Mouse (Mus musculus): ENCODE results near the gene Gps2. TPM values are rescaled to one million over a fixed set of nuclear protein-coding genes. Genes with fewer than 3 reads are reported as not detected.

Gps2 gene
- polyA plus RNA-seq, 1 experiment from 2014 or later: 68.1 TPM

DNA sequence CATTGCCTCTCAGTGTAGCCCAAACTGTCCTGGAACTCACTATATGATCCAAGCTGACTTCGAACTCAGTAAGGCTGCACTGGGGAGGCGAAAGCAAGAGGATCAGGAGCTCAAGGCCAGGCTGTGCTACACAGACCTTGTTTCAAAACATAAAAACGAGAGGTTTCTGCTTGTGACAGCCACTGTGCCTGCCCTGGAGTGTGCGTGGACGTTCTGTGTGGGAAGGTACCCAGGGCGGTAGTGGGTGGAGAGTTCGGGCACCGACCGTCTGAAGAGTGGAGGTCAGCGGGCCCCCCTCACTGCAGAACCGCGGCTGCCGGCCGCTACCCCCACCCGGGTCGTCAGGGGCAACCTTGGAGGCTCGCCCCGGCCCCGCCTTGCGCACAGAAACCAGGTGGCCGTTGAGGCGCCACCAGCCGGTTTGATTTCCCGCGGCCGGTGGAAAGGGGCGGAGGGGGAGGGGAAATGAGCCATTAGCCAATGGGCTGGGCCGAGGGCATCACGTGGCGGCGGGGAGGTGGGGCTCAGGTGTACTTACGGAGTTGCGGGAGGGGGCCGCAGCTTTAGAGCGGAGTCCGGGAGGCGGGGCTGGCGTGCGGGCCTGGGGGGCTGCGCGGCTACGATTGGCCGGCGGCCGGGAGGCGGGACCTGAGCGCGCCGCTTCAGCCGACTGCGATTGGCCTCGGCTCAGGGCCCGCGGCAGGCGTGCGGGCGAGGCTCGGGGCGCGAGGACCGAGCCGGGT lies 21.6 kb downstream of the Gps2 start, which contains the start of gene Ybx2:
Gene Ybx2, plus strand, starts transcription at position 660 of the 743 bp plus-strand sequence.
- peak within 1 kb of the TSS; percentile 54 for H3K4me3 ChIP-seq (replicated peaks)
- peak within 1 kb of the TSS; percentile 100 for H3K4me2 ChIP-seq (replicated peaks)
- peaks cover 37% of the 10 kb centered on the region for H3K4me1 ChIP-seq (replicated peaks)
- no peaks in the 10 kb centered on the region for H3K36me3 ChIP-seq
- WGBS: 1% methylated on average over 54 of the region's 62 CpGs
- H3K27me3 ChIP-seq (replicated peaks): peaks cover 8% of the 10 kb centered on the region; the same call in 1 of the 2 replicates
- 0 out of 2 replicates have a peak within 1 kb of the TSS, but pooled peaks have one; percentile 13 for H3K27ac ChIP-seq
- peak within 1 kb of the TSS; percentile 52 for H3K9ac ChIP-seq
- no peaks in the 10 kb centered on the region for H3K9me3 ChIP-seq
- peak; percentile 90 for ATAC-seq

DNA sequence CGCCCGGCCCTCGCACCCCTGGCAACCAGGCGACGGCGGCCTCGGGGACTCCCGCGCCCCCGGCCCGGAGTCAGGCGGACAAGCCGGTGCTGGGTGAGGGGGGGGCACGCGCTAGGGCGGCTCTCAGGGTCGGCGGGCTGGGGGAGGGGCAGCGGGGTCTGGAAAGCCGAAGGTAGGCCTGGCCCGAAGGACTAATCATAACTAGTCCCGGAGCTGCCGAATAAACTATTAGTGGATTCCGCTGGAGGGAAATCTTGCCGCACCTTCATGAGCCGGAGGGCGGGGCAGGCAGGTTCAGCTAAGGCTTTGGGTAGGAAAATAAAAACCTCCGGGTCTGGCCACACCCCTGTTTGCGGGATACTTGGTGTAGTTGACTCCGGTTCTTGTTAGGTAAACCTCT lies 22.5 kb downstream of the Gps2 start:
- peak overlapping the region; percentile 100 for H3K4me2 ChIP-seq (replicated peaks)
- peaks cover 8% of the 10 kb centered on the region; the same call in 1 of the 2 replicates for H3K27me3 ChIP-seq (replicated peaks)
- peaks cover 37% of the 10 kb centered on the region for H3K4me1 ChIP-seq (replicated peaks)
- ATAC-seq: peak; percentile 26
- under 1% methylated on average over 21 of the region's 30 CpGs for WGBS
- peak overlapping the region; percentile 54 for H3K4me3 ChIP-seq (replicated peaks)
- no peak overlapping the region for H3K27ac ChIP-seq
- H3K36me3 ChIP-seq: no peaks in the 10 kb centered on the region
- no peaks in the 10 kb centered on the region for H3K9me3 ChIP-seq
- H3K9ac ChIP-seq: peak overlapping the region; percentile 52

DNA sequence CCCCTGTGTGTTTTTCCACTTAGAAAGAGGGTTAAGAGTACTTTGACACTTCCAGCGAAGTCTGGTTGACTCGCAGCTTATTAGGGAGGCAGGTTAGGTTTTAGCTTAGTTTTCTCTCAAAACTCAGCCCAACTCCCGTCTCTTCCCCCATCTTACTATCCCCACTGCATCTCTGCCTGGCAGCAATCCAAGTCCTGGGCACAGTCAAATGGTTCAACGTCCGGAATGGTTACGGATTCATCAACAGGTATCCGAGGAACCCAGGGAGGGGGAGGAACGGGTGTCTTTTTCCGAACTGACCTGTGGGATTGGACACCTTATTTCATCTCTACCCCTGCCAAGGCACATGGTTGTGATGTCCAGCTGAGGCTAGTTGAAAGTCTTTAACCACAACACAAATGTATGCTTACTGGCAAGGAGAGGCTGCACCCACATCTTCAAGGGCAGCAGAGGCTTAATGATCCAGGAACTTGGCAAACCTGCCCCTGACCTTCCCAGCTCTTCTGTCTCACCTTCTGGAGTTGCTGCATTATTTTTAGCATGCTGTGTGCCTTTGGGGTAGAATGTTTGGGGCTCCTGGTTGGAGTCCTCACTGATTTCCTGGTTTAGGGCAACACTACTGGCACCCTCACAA lies 23.1 kb downstream of the Gps2 start:
- Histone ChIP-seq H3K4me3 (replicated peaks) (peak overlapping the region; percentile 54), H3K4me1 (replicated peaks) (peaks cover 37% of the 10 kb centered on the region), H3K9me3 (no peaks in the 10 kb centered on the region), H3K36me3 (no peaks in the 10 kb centered on the region), H3K9ac (peak overlapping the region; percentile 52), H3K4me2 (replicated peaks) (peak overlapping the region; percentile 100), H3K27me3 (replicated peaks) (peaks cover 8% of the 10 kb centered on the region; the same call in 1 of the 2 replicates), H3K27ac (peak overlapping the region; percentile 14; the same call in 1 of the 2 replicates)
- 33% methylated on average over 9 of the region's 9 CpGs for WGBS
- ATAC-seq: no peak

DNA sequence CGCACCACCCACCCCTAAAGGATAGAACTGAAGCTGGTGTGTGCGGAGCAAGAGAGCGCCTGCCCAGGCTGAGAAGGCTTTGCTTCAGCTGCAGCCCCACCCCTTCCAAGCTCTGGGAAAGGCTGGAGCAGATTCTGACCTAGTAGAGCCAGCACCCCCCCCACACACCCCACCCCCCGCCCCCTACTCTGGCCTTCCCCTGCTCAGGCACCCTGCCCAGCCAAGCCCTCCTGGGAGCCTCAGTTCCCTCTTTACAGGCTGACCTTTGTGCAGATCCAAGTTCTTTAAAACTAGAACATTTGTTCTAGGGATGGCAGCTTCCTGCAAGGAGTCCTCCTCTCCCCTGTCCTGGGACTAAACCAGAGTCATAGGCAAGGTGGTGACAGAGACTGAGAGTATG lies 23.7 kb downstream of the Gps2 start:
- no peak overlapping the region; the same call in 1 of the 2 replicates for H3K4me3 ChIP-seq (replicated peaks)
- H3K9me3 ChIP-seq: no peaks in the 10 kb centered on the region
- peaks cover 8% of the 10 kb centered on the region; the same call in 1 of the 2 replicates for H3K27me3 ChIP-seq (replicated peaks)
- H3K4me2 ChIP-seq (replicated peaks): peak overlapping the region; percentile 100; the same call in 1 of the 2 replicates
- peaks cover 37% of the 10 kb centered on the region for H3K4me1 ChIP-seq (replicated peaks)
- no peak overlapping the region for H3K9ac ChIP-seq
- H3K36me3 ChIP-seq: no peaks in the 10 kb centered on the region
- 30% methylated on average over 4 of the region's 4 CpGs for WGBS
- no peak for ATAC-seq
- H3K27ac ChIP-seq: peak overlapping the region; percentile 14; the same call in 1 of the 2 replicates

DNA sequence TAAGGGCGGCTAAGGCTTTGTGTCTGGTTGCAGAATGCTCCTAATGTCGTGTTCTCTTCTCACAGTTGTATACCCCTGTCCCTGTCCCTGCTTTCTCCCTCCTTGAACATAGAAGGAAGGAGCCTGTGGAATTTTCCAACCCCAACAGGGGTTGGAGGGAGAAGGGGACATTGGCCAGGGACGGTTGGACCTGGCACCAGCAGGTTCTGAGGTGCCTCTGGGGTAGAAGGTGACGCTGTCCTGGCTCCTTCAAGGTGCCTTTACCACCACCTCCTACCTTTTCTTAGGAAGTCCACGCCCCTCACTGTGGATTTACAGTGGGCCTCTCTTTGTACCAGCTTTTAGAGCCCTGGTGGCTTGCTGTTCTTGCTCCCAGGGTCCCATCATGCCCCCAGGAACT lies 24.1 kb downstream of the Gps2 start:
- Histone ChIP-seq H3K27ac (no peak overlapping the region), H3K4me3 (replicated peaks) (no peak overlapping the region), H3K9me3 (no peaks in the 10 kb centered on the region), H3K36me3 (no peaks in the 10 kb centered on the region), H3K9ac (no peak overlapping the region), H3K4me2 (replicated peaks) (peak overlapping the region; percentile 100; the same call in 1 of the 2 replicates), H3K4me1 (replicated peaks) (peaks cover 37% of the 10 kb centered on the region), H3K27me3 (replicated peaks) (peaks cover 8% of the 10 kb centered on the region; the same call in 1 of the 2 replicates)
- no peak for ATAC-seq
- WGBS: 76% methylated on average over 5 of the region's 5 CpGs

DNA sequence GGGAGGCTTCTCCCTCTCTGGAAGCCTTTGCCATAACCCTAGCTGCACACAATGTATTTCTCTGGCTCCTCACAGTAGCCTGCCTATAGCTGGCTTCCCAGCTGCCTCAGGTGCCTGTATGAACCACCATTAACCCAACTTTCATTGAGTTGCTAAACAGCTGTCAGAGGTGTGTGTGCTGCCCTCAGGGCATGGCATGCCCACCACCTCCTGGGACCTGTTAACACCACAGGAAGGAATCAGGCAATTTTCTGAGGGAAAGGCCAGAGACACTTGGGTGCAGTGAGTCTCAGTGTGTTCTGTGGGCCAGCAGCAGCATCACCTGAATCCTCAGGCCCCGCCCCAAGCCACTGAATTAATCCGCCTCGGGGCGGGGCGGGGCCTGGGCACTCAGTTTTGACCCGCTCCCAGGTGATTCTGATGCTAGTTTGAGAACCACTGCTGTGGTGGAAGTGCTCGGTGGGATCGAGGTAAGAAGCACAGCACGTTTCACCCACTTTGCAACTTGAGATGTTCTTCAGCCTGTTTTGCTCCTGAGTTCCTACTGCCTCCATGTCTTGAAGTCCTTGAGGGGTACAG lies 24.8 kb downstream of the Gps2 start:
- Histone ChIP-seq H3K4me1 (replicated peaks) (peaks cover 37% of the 10 kb centered on the region), H3K36me3 (no peaks in the 10 kb centered on the region), H3K9me3 (no peaks in the 10 kb centered on the region), H3K4me2 (replicated peaks) (no peak overlapping the region), H3K4me3 (replicated peaks) (no peak overlapping the region), H3K9ac (no peak overlapping the region), H3K27me3 (replicated peaks) (peaks cover 8% of the 10 kb centered on the region; the same call in 1 of the 2 replicates), H3K27ac (no peak overlapping the region)
- ATAC-seq: no peak
- 37% methylated on average over 9 of the region's 9 CpGs for WGBS

DNA sequence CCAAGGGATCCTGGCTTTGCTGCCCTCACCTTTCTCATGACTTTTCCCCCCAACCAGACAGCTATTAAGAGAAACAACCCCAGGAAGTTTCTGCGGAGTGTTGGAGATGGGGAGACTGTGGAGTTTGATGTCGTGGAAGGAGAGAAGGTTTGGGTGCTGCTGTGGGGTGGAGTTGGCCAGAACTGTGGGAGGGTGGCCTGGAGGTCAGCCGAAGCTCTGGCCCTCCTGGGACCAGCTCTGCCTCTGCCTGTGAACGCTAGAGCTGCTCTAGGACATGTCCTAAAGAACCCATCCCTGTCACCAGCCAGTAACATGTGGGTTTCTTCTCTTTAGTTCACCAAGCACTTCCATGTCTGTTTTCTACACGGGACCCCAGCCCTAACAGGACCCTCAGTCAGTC lies 25.5 kb downstream of the Gps2 start:
- WGBS: 67% methylated on average over 5 of the region's 5 CpGs
- Histone ChIP-seq H3K4me3 (replicated peaks) (no peak overlapping the region), H3K27me3 (replicated peaks) (peaks cover 8% of the 10 kb centered on the region; the same call in 1 of the 2 replicates), H3K4me1 (replicated peaks) (peaks cover 35% of the 10 kb centered on the region), H3K36me3 (no peaks in the 10 kb centered on the region), H3K9me3 (no peaks in the 10 kb centered on the region), H3K27ac (no peak overlapping the region), H3K4me2 (replicated peaks) (no peak overlapping the region), H3K9ac (no peak overlapping the region)
- no peak for ATAC-seq

DNA sequence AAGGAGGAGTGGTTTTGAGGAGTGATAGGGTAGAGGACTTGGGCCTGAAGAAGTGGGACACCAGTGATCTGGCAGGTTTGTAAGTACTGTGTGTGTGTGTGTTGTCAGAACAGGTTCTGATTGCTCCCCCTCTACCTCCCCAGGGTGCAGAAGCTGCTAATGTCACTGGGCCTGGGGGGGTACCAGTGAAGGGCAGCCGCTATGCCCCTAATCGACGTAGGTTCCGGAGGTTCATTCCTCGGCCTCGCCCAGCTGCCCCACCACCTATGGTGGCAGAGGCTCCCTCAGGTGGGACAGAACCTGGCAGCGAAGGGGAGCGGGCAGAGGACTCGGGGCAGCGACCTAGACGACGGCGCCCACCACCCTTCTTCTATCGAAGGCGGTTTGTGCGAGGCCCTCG lies 26.0 kb downstream of the Gps2 start:
- Histone ChIP-seq H3K36me3 (no peaks in the 10 kb centered on the region), H3K4me1 (replicated peaks) (peaks cover 30% of the 10 kb centered on the region), H3K27ac (no peak overlapping the region), H3K4me3 (replicated peaks) (no peak overlapping the region), H3K27me3 (replicated peaks) (peaks cover 8% of the 10 kb centered on the region; the same call in 1 of the 2 replicates), H3K4me2 (replicated peaks) (no peak overlapping the region), H3K9ac (no peak overlapping the region), H3K9me3 (no peaks in the 10 kb centered on the region)
- 95% methylated on average over 17 of the region's 17 CpGs for WGBS
- no peak for ATAC-seq

DNA sequence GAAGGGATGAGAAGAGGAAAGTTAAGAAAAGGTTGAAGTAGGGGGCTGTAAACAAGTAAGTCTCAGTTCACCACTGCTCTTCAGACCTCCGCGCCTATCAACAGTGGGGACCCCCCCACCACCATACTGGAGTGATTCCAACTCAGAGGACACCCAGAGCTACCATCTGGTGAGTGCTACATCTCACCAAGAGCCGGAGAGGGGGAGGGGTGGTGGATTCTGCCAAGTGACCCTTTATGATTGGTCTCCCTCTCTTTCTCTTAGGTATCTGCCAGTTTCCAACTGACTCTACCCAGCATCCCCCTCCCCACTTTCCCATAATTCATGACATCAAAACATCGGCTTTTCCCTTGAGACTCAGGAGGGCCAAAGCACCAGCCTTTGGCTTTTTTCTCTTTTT lies 27.3 kb downstream of the Gps2 start:
- peaks cover 5% of the 10 kb centered on the region; the same call in 1 of the 2 replicates for H3K27me3 ChIP-seq (replicated peaks)
- peaks cover 23% of the 10 kb centered on the region for H3K4me1 ChIP-seq (replicated peaks)
- no peak overlapping the region for H3K4me3 ChIP-seq (replicated peaks)
- ATAC-seq: no peak
- H3K9ac ChIP-seq: no peak overlapping the region
- H3K9me3 ChIP-seq: no peaks in the 10 kb centered on the region
- WGBS: 71% methylated on average over 4 of the region's 4 CpGs
- no peak overlapping the region for H3K27ac ChIP-seq
- peaks cover 6% of the 10 kb centered on the region; the same call in 1 of the 2 replicates for H3K36me3 ChIP-seq
- H3K4me2 ChIP-seq (replicated peaks): no peak overlapping the region

DNA sequence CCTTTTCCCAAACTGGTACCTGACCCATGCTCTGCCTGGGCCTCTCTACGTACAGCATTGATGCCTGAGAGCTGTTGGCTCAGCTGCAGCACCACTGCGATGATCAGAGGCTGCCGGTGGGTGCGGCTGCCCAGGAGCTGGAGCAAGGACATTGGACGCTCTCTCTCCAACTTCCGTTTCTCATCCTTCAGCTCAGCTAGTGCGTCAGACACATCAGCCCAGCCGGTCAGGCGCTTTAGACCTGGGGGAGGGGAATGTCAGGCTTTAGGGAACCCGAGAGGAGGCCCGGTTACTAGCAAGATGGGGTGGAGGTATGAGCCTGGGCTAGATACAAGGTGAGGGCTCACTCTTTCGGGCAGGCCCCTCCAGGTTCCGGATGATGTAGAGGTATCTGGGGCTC lies 31.5 kb downstream of the Gps2 start:
- WGBS: 78% methylated on average over 13 of the region's 13 CpGs

DNA sequence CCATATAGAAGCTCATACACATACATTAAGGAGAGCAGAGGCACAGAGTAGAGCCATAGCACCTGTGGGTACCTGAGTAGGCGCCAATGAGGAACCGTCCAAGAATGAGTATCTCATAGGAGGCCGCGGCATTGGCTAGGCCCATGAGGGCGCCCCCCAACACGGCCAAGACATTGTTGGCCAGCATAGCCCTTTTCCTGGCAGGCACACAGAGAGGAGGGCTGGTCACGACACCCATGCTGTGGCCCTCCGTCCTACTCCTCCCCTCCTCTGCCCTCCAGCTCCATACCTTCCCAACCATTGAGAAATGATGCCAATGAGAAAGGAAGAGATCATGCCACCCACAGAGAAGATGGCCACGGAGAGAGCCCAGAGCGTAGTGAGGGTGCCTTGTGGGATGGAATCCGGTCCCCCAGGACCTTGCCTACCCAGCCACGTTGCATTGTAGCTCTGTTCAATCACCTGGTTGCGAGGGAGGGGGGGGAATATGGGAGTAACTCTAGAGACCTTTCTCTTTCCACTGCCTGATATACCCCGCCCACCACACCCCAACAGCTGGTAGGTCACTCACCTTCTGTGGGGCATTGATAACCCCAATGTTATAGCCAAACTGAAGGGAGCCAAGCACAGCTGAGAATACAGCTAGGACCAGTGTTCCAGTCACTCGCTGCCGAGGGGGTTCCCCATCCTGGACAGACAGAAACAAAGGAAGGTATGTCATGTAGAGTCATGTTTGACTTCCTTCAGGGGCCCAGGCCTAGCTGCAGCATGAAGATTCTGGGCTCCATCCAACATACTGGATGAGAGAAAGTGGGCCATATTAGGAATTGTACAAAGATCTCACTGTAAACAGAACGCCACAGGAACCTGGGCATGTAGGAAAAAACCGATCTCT lies 32.6 kb downstream of the Gps2 start:
- H3K9ac ChIP-seq: peak overlapping the region; percentile 10; the same call in 1 of the 2 replicates
- no peak for ATAC-seq
- no peaks in the 10 kb centered on the region for H3K9me3 ChIP-seq
- H3K4me3 ChIP-seq (replicated peaks): peak overlapping the region; percentile 48; the same call in 1 of the 2 replicates
- H3K36me3 ChIP-seq: peaks cover 6% of the 10 kb centered on the region; the same call in 1 of the 2 replicates
- H3K27ac ChIP-seq: 0 out of 2 replicates have a peak overlapping the region, but pooled peaks have one; percentile 72
- H3K4me2 ChIP-seq (replicated peaks): peak overlapping the region; percentile 78
- H3K4me1 ChIP-seq (replicated peaks): peaks cover 12% of the 10 kb centered on the region; the same call in 1 of the 2 replicates
- 82% methylated on average over 16 of the region's 18 CpGs for WGBS
- H3K27me3 ChIP-seq (replicated peaks): no peaks in the 10 kb centered on the region

More for the DNA sequence above, 31.5 kb downstream of the Gps2 start:
- Histone ChIP-seq H3K27ac (no peak overlapping the region), H3K36me3 (peaks cover 6% of the 10 kb centered on the region; the same call in 1 of the 2 replicates), H3K4me1 (replicated peaks) (peaks cover 12% of the 10 kb centered on the region; the same call in 1 of the 2 replicates), H3K9ac (no peak overlapping the region), H3K4me3 (replicated peaks) (no peak overlapping the region), H3K4me2 (replicated peaks) (peak overlapping the region; percentile 78; the same call in 1 of the 2 replicates), H3K27me3 (replicated peaks) (no peaks in the 10 kb centered on the region), H3K9me3 (no peaks in the 10 kb centered on the region)
- no peak for ATAC-seq
